Mouse (Mus musculus): ENCODE measurements around the gene Gm20388.

Gene Gm20388

DNA sequence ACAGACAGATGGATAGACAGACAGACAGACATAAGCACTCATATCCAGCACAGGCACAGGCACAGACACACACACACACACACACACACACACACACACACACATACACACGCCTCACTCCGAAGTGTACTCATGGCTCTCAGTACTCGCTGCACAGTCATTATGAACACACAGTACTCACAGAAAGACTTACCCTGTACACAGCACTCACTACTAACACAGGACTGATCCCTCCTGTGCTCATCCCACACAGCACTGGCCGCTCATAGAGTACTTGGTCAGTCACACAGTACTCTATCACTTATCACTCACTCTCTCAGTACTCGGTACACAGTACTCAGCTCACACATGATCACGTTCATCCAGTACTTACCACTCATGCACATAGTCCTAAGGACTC, 462.0 kb downstream of the Gm20388 start:
- DNase-seq (ENCODE audit: low spot score) = no peak

DNA sequence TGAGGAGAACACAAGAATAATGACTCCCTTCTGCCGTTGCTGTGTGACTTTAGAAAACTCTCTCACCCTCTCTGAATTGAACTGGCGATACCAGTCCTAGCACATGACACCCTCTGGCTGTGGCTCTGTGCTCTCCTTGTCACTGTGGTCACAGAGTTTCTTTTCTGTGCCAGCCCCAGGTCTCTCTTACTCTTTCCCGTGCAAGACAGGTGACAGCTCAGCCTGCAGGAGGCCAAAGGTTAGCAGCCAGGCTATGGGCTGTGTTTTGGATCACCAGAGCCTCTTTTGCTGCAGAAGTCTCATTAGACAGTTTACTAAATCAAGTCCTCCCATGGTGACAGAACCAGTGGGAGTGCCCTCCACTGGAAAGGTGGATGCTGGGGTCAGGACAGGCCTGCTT, 463.0 kb downstream of the Gm20388 start:
- no peak for DNase-seq (ENCODE audit: low spot score)

DNA sequence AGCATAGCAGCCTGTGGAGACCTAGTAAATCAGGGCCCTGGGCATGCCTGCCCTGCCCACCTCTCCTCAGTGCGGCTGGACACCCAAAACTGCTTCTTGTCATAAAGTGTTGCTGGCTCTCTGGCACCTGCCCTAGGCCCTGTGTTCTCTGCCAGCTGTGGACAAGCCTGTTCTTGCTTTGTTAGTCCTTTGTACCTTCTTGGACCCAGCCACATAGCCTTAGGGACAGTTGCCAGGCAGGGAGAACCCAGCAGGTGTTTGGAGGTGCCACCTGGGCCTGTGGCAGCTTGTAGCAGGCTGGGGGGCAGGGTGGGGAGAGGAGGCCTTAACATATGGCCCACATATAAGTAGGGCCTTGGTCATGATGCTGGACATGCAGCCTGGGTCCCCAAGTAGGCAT, 463.4 kb downstream of the Gm20388 start:
- DNase-seq (ENCODE audit: low spot score) = no peak

DNA sequence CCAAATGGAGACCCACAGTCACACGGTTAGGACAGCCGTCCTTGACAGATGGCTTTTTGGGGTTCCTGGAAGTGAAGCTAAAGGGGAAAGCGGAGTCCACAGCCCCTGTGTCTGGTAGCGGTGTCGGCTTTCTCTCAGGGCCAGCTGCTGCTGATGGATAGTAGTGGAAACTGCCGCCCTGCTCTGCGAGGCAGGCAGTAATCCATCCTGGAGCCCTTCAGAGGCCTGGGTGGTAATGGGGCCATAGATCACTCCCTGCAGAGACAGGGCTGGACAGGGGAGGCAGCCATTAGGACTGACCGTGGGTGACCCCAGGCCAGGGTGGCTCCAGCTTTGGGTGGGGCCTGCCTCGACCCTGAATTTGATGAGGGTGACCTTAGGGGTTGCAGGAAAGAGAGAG, 463.9 kb downstream of the Gm20388 start:
- DNase-seq (ENCODE audit: low spot score) = no peak

DNA sequence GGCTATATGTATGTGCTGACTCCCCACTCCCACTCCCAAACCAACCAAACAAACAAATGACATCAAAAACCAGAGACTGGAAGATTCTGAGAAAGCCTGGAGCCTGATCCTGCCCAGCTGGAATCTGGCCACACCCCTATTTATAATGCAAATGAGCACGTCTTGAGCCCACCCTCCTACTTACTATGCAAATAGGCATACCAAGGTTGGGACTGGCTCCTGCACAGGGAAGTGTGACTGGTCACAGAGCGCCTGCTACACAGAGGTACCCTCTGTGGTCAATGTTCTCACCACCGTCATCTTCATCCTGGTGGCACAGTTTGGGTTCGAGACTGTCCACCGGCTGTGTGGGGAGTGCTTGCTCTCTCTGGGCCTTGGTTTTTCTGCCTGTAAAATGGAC, 464.5 kb downstream of the Gm20388 start:
- no peak for DNase-seq (ENCODE audit: low spot score)

DNA sequence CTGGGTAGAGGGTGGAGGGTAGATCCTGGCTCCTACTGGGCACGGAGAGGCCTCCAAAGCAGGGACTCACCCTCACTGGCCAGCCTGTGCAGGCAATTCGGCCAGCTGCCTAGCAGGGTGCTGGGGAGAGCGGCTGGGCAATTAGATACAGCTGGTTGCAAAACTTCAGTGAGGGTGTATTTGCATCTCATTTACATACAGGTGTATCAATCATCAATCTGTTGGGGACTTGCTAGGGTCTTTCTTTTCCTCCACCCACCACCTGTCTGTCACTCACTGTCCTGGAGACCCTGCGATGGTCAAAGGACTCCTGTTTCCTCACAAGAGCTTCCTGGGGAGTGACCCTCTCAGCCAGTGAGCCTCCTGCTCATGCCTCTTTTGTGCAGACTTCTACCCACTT, 465.6 kb downstream of the Gm20388 start:
- no peak for DNase-seq (ENCODE audit: low spot score)

DNA sequence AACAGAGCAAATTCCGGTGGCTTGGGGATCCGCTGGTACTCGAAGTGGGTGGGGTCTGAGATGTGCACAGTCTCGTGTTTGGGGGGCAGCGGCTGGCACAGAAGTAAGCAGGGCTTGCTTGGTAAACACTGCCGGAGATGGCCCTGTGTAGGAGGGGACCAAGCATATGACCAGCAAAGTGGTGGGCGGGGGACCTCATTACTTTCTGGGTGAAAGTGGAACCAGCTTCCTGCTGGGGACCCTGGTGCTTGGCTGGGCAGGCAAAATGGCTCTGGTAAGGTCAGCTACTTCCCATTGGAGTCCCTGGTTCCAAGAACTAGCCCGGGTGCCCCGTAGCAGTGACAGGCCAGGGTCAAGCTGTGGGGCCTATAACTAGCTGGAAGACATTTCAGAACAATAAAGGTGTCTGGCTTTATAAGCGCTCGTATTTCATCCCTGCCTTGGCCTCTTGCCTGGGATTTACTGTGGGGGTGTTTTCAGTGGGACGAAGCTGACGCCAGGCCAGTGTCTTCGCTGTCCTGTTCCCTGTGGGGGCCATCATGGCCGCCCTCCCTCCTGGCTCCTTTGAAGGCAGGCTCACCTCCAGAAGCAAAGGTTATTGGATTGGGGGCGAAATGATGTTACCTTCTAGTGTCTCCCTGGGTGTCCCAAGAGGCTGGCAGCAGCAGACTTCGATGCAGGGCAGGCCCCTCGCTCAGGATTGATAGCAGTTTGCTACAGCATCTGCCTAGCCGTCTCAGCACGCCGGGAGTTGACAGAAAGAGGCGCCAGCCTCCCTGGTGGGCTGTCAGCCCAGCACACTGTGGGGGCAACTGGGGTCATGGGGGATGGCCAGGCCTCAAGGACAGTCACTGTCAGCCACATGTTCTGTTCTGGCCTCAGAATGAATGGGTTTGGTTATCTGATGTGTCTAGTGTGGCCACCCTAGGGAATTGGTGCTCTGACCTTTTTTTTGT, 466.5 kb downstream of the Gm20388 start:
- no peak for DNase-seq (ENCODE audit: low spot score)

DNA sequence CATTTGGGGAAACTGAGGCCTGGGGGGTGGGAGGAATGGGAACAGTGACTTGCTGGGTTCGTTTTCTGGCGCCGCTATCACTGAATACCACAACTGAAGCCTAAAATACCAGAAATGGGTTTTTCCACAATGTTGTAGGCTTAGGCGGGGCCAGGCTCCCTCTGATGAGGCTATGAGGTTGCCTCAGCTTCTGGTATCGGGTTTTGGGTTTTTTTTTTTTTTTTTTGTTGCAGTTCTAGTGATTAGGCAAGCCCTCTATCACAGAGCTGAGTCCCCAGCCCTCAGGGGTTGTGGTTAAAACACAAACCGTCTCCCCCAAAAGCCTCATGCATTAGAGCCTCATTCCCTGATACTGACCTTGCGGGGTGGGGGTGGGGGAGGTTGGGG, 467.2 kb downstream of the Gm20388 start:
- DNase-seq (ENCODE audit: low spot score) = no peak

DNA sequence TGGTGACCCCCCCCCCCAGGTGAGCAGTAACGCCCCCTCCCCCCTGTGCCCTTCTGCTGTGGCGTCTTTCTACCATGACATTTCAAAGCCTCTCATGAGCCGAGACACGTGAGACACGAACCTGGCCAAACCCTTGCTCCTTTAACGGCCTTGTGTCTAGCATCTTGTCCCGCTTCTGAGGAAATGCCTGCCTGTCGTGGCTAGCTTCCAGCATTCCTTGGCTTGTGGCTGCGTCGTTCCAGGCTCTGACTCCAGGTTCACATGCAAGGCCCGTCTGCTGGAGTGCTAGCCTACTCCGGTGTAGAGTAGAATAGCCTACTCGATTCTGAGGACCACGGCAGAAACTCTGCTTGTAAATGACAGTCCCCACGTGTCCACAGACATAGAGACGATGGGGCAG, 467.7 kb downstream of the Gm20388 start:
- no peak for DNase-seq (ENCODE audit: low spot score)

DNA sequence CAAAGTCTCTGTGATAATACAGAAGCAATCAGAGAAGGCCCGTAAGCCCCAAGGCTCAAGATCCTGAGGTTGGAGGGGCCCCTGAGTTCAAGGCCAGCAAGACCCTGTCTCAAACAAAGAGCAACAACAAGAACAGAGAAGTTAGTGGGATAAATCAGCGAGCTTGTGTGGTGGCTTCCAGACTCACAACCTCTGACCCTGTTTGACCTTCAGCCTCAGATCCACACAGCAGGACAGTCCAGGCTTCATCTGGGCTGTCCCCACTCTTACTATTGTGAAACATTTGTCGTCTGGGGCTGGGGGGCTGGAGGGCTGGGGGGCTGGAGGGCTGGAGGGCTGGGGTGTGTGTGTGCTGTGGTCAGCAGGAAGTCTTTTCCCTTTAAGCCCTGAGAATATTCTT, 468.4 kb downstream of the Gm20388 start:
- no peak for DNase-seq (ENCODE audit: low spot score)

DNA sequence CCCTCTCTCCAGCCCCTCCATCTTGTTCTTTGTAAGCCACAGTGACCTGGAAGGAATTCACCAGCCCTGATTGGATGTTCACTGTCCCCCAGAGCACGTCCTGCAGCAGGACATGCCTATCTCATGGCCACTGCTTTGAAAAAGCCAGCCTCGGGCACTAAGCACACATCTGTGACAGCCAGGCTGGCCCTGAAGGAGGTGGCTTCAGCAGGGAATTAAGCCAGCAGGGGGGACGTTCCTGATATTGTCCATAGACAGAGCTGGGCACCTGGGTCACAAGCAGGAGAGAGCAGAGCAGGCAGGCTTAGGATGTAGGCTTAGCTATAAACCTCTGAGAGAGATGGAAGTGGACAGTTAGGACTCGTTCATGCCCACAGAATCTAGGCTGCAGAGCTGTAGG, 471.2 kb downstream of the Gm20388 start:
- no peak for DNase-seq (ENCODE audit: low spot score)

DNA sequence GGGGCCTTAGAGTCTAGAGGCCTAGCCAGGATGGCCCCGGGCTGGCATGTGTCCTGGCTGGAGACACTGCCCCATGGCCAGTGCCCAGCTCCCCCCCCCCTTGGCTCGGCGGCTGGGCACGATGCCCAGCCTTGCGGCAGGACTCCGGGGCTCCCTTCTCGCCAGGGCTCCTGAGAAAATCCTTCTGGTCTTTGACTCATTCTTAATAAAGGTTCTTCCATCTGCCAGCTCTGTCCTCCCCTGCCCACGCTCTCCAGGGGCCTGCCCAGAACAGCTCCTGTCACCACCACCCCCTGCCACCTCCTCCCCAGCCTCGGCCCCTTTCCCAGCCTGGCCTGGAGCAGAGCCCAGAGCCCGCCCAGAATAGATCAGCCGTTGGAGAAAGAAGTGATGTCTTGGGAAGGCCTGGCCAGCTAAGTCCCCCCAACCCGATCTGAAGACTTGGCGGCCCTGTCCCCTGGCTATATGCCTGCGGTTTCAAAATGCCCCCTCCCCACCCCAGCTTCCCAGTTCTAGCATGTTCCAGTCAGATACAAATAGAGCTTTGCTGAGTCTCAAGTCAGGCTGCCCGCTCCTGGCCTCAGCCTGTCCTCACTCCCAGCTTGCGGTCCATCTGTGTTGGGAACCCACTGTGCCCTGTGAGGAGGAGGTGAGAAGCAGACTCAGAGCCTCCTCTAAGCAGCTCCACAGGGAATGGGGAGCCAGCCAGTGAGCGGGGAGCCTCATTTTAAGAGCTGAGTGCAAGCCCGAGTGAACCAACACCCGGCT, 472.0 kb downstream of the Gm20388 start:
- no peak for DNase-seq (ENCODE audit: low spot score)

DNA sequence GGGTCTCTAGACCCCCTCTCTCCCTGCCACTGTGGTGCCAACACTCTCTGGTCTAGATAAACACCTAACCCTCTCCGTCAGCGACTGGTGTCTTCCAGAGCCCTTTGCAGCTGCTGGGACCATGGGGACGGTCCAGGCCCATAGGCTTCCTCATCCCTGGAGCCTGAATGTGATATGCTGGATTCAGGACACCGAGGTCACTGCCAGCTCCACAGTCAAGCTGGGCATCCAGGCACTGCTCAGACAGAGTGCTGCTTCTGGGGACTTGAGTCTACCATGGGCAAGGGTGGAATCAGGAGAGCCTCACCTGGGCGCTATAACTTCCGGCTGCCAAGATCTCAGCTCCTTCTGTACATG, 472.5 kb downstream of the Gm20388 start:
- no peak for DNase-seq (ENCODE audit: low spot score)

DNA sequence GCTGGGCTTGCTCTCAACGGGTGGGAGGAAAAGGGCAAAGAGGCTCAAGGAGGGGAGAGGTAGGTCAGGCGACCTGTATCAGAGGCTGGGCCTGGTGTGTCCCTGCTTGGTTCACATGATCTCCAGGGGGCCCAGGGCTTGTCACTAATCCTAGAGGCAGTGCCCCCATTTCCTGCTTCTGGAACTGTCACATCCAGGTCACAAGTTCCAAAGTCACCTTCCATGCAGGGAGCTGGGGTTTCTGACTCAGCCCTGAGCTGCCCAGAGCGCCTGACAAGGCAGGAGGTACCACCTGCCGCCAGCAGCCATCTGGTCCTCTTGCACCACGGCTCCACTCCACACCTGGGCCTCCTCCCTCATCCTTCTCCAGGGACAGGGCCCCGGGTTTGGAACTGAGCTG, 473.1 kb downstream of the Gm20388 start:
- no peak for DNase-seq (ENCODE audit: low spot score)

DNA sequence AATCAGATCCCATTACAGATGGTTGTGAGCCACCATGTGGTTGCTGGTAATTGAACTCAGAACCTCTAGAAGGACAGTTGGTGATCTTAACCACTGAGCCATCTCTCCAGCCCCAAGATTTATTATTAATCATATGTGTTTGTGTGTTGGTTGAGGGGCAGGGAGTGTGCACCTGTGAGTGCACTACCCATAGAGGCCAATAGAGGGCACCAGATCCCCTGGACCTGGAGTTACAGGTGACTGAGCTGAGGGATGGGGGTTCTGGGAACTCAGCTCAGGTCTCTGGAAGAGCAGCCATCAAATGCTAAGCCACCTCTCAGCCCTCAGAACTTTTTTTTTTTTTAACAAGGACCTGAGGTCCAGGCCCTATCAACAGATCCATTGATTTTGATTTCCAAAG, 474.1 kb downstream of the Gm20388 start:
- DNase-seq (ENCODE audit: low spot score) = no peak

DNA sequence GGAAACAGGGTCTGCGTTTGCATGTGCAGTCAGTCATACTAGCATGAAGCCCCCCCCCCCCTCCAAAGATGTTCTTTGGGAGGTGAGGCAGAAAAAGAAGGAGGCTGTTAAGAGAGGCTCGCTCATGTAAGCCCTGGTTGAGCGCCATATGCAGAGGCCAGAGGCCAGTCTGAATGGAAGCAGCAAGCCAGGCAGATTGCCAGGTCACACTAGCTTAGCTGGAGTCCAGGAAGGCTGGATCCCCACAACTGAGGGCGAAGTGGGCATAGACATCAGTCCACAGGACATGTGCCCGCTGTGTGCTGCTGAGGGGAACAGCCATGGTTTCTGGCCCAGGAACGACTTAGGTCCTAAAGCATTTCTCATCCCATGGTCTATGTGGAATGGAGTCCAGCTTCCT, 477.6 kb downstream of the Gm20388 start:
- DNase-seq (ENCODE audit: low spot score) = no peak

DNA sequence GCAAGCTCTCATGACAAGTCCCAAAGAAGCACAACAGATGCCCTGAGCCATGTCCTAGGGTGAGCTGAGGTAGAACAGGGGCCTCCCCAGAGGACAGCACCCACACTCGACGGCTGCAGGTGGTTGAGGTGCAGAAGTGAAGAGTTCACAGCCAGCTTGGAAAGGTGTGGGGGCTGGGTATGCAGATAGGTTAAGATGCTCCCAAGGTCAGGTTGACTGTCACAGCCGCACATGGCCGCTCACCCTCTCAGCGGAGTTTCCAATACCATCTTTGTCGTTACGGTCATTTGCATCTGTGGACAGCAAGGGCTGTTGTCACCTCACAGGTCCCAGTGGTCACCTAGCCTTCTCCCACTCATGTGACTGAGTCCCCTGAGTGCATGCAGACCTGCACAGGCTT, 480.0 kb downstream of the Gm20388 start:
- no peak for DNase-seq (ENCODE audit: low spot score)

DNA sequence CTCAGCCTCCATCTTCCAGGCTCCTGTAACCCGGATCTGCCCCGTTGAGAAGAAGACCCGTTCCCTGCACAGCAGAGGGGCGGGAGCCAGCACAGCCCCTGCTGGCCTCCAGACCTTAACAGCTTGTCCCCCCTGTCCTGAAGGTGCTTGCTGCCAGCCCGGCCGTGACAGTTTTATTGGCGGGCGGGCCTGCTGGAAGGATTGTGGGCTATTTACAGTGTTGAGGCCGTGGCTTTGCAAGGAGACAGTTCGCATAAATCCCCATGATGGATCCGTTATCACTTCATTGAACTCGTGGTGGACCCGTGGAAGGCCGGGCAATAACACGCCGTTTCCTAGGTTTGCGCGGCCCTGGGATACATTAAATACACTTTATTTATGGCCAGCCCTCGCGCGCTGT, 481.2 kb downstream of the Gm20388 start:
- no peak for DNase-seq (ENCODE audit: low spot score)

DNA sequence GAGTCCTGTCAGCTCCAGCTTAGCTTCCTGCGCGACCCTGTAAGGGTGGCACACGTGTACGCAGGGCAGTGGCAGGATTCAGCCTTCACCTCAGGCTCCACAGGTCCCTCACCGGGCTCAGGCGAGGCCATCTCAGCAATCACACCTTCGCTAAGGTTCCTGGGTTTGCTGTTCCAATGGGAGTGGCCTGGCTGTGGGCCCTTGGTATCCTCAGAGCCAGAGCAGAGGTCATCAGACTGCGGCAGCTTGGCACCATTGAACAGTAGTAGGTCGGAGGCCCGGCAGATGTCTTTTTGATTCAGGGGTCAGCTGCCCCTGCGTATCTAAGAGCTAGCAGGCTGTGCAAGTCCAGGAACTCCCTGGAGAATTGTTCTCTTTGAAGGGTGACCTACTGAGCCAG, 482.4 kb downstream of the Gm20388 start:
- no peak for DNase-seq (ENCODE audit: low spot score)

DNA sequence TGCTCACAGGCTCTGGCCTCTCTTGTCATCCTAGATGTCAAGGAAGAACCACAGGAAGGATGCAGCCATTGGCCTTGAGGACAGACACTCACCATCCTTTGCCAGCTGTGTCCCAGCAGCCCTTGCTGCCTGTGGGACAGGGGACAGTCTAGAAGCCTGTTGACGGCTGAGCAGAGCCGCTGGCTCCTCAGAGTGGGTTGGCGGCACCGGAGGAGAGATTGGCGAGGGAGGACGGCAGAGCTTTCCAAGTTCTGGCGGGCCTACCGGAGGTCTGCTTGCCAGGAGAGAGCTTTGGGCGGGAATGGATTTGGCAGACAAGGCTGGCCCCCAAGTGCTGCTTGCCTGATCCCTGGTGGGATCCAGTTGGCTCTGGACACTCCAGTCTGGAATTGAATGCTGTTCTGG, 483.2 kb downstream of the Gm20388 start:
- DNase-seq (ENCODE audit: low spot score) = no peak

DNA sequence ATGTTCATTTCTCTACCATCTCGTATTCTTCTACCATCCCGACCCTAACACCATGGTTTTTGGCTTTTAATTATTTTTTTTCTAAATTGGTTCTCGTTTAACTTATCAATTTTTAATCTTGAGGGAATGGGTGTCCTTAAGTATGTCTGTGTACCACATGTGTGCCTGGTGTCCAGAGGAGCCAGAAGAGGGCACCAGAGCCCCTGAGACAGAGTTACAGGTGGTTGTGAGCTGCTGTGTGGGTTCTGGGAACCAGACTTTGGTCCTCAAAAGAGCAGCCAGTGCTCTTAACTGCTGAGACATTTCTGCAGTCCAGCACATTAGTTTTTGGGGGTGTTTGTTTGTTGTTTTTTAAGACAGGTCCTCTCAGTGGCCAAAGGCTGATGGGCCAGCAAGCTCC, 485.3 kb downstream of the Gm20388 start:
- no peak for DNase-seq (ENCODE audit: low spot score)

DNA sequence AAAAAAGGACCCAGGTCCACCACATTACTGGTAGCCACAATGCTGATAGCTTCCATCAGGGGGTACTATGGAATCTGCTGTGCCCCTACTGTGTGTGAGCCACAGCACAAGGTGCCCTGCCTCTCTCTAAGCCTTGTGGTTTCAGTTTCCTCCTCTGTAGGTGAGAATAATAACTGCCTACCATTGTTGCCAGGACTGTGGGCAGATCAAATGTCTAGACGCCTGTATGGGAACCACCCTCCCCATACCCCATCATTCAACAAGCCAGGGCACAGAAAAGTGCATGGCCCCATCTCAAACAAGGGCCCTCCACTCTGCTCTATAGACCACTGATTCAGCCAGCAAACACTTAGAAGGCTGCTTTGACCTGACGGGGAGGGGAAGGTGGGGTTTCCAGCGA, 486.1 kb downstream of the Gm20388 start:
- peak; percentile 22 for DNase-seq (ENCODE audit: low spot score)

Measured in T-cell, adult 2 months (primary cell).